ENCODE assay signal across 8 mouse cellular contexts in genomic region chr10:75780769-75781578, GRCm38 (mm10). TPM values are rescaled to one million over a fixed set of nuclear protein-coding genes. Genes with fewer than 3 reads are reported as not detected.
DNase-seq lines count a peak whose midpoint lies in the region; ATAC-seq and TF ChIP-seq lines count a peak whose summit lies in the region.

Gm20441 (minus strand) TSS chr10:75780954.
Gstt3 (minus strand) TSS chr10:75781414.

- H3K4me3 ChIP-seq in G1E (ENCODE audit: low read depth, low read length): peak within 1 kb of the TSS; percentile 65
- H3K4me3 ChIP-seq in forebrain, postnatal 0 days (ENCODE audit: low read depth, low read length): peak within 1 kb of the TSS; percentile 27
- peak within 1 kb of the TSS; percentile 55 for H3K4me3 ChIP-seq in hindbrain, embryonic 10.5 days
- peak within 1 kb of the TSS; percentile 48 for H3K4me3 ChIP-seq in limb, embryonic 12.5 days (replicated peaks)
- H3K4me3 ChIP-seq in midbrain, embryonic 11.5 days (ENCODE audit: low read depth, low read length): peak within 1 kb of the TSS; percentile 38

- no peak for TF ChIP-seq CTCF in G1E (IDR thresholded peaks at IDR 0.05; ENCODE audit: low read depth, low read length)
- no peak for TF ChIP-seq CTCF in forebrain, postnatal 0 days (IDR thresholded peaks at IDR 0.05; ENCODE audit: low read depth)

- ATAC-seq in G1E (ENCODE audit: extremely low read depth, insufficient number of reproducible peaks, low FRiP score, poor library complexity, severe bottlenecking): no peak
- no peak for ATAC-seq in forebrain, postnatal 0 days
- peak; percentile 70 for ATAC-seq in limb, embryonic 12.5 days (ENCODE audit: insufficient number of reproducible peaks, insufficient read depth, low FRiP score, low TSS enrichment, low read depth)
- ATAC-seq in midbrain, embryonic 11.5 days (ENCODE audit: low FRiP score): peak; percentile 68

- H3K27me3 ChIP-seq in G1E (ENCODE audit: insufficient read depth, low read length): peaks cover 64% of the 10 kb centered on the region
- peaks cover 16% of the 10 kb centered on the region for H3K27me3 ChIP-seq in forebrain, postnatal 0 days (ENCODE audit: insufficient read depth, low read length)
- peaks cover 58% of the 10 kb centered on the region for H3K27me3 ChIP-seq in hindbrain, embryonic 10.5 days (ENCODE audit: insufficient read depth, poor library complexity, severe bottlenecking)
- H3K27me3 ChIP-seq in limb, embryonic 12.5 days: peaks cover 19% of the 10 kb centered on the region; the same call in 1 of the 2 replicates
- peaks cover 21% of the 10 kb centered on the region for H3K27me3 ChIP-seq in midbrain, embryonic 11.5 days (ENCODE audit: control insufficient read depth, insufficient read depth, low read length)

- H3K27ac ChIP-seq in forebrain, postnatal 0 days (ENCODE audit: low read depth, low read length): no peak within 1 kb of the TSS
- H3K27ac ChIP-seq in hindbrain, embryonic 10.5 days: no peak within 1 kb of the TSS
- H3K27ac ChIP-seq in limb, embryonic 12.5 days: no peak within 1 kb of the TSS
- H3K27ac ChIP-seq in midbrain, embryonic 11.5 days (ENCODE audit: low read depth, low read length): no peak within 1 kb of the TSS

- H3K9ac ChIP-seq in forebrain, postnatal 0 days: peak within 1 kb of the TSS; percentile 32; the same call in 1 of the 2 replicates
- peak within 1 kb of the TSS; percentile 51 for H3K9ac ChIP-seq in limb, embryonic 12.5 days (replicated peaks)
- H3K9ac ChIP-seq in midbrain, embryonic 11.5 days (ENCODE audit: low read length): peak within 1 kb of the TSS; percentile 54

- WGBS in forebrain, postnatal 0 days: 1% methylated on average over 28 of the region's 28 CpGs
- WGBS in hindbrain, embryonic 10.5 days: 1% methylated on average over 28 of the region's 28 CpGs
- 1% methylated on average over 28 of the region's 28 CpGs for WGBS in limb, embryonic 12.5 days
- WGBS in midbrain, embryonic 11.5 days: 2% methylated on average over 28 of the region's 28 CpGs

- H3K4me2 ChIP-seq in forebrain, postnatal 0 days (ENCODE audit: low read depth): peak within 1 kb of the TSS; percentile 53
- H3K4me2 ChIP-seq in limb, embryonic 12.5 days: peak within 1 kb of the TSS; percentile 80
- peak within 1 kb of the TSS; percentile 85 for H3K4me2 ChIP-seq in midbrain, embryonic 11.5 days

- peak; percentile 6 for DNase-seq in G1E (ENCODE audit: low spot score)
- DNase-seq in adrenal gland, postnatal 25 days: peak; percentile 69
- DNase-seq in forebrain, postnatal 0 days: peak; percentile 4
- DNase-seq in hindbrain, embryonic 10.5 days (ENCODE audit: low spot score): peak; percentile 64
- DNase-seq in midbrain, embryonic 11.5 days (ENCODE audit: low spot score, missing footprints): peak; percentile 93
- DNase-seq in testis, postnatal 14 days (ENCODE audit: low spot score): peak; percentile 73
- DNase-seq in right cerebral cortex, postnatal 14 days: no peak

- peaks cover 10% of the 10 kb centered on the region for H3K4me1 ChIP-seq in G1E (ENCODE audit: insufficient read depth, low read depth, low read length)
- 0 out of 2 replicates have a peak, but pooled peaks cover 8% of the 10 kb centered on the region for H3K4me1 ChIP-seq in forebrain, postnatal 0 days (ENCODE audit: insufficient read depth)
- peaks cover 17% of the 10 kb centered on the region for H3K4me1 ChIP-seq in hindbrain, embryonic 10.5 days (replicated peaks)
- H3K4me1 ChIP-seq in limb, embryonic 12.5 days (replicated peaks): peaks cover 11% of the 10 kb centered on the region
- peaks cover 4% of the 10 kb centered on the region for H3K4me1 ChIP-seq in midbrain, embryonic 11.5 days (ENCODE audit: control insufficient read depth, insufficient read depth, low read length)

- no peaks in the 10 kb centered on the region for H3K36me3 ChIP-seq in G1E (replicated peaks)
- no peaks in the 10 kb centered on the region for H3K36me3 ChIP-seq in forebrain, postnatal 0 days (ENCODE audit: insufficient read depth)
- no peaks in the 10 kb centered on the region for H3K36me3 ChIP-seq in hindbrain, embryonic 10.5 days
- no peaks in the 10 kb centered on the region for H3K36me3 ChIP-seq in limb, embryonic 12.5 days
- no peaks in the 10 kb centered on the region for H3K36me3 ChIP-seq in midbrain, embryonic 11.5 days (ENCODE audit: control insufficient read depth, insufficient read depth, low read length)

- H3K9me3 ChIP-seq in G1E (replicated peaks): no peaks in the 10 kb centered on the region
- no peaks in the 10 kb centered on the region for H3K9me3 ChIP-seq in forebrain, postnatal 0 days (ENCODE audit: low read length)
- H3K9me3 ChIP-seq in hindbrain, embryonic 10.5 days: no peaks in the 10 kb centered on the region
- no peaks in the 10 kb centered on the region for H3K9me3 ChIP-seq in limb, embryonic 12.5 days
- H3K9me3 ChIP-seq in midbrain, embryonic 11.5 days (ENCODE audit: control insufficient read depth, low read length): no peaks in the 10 kb centered on the region

RNA-seq across cellular contexts. Expression of gene Gm20441, which starts in this region (rescaled TPM):
- total RNA-seq in G1E (2014; fragmentation: Nextera tagmentation) (not detected in 2 replicates), G1E (2017) (not detected in 2 replicates)
- polyA plus RNA-seq in G1E (2012): not detected in 2 replicates
- not detected in 2 replicates for total RNA-seq in adrenal gland, postnatal 25 days (2021)
- not detected in 2 replicates for total RNA-seq in forebrain, postnatal 0 days (2014; rRNA removed)
- not detected in 2 replicates for polyA plus RNA-seq in forebrain, postnatal 0 days (2015; fragmentation: Nextera tagmentation; extraction: Ambion mirVana)
- not detected in 2 replicates for polyA plus RNA-seq in hindbrain, embryonic 10.5 days (2016; fragmentation: Nextera tagmentation; extraction: Ambion mirVana)
- 0.35 TPM in 1 of 2 replicates, not detected in the other for polyA plus RNA-seq in limb, embryonic 12.5 days (2016; fragmentation: Nextera tagmentation; extraction: Ambion mirVana)
- polyA plus RNA-seq in midbrain, embryonic 11.5 days (2014; fragmentation: Nextera tagmentation; extraction: Ambion mirVana): not detected in 2 replicates

RNA-seq across cellular contexts. Expression of gene Gstt3, which starts in this region (rescaled TPM):
- total RNA-seq in G1E (2014; fragmentation: Nextera tagmentation) (0.39 TPM in 1 of 2 replicates, not detected in the other), G1E (2017) (0.49 and 1.1 TPM in 2 replicates)
- polyA plus RNA-seq in G1E (2012): 0.18 and 0.24 TPM in 2 replicates
- 21.4 and 24.9 TPM in 2 replicates for total RNA-seq in adrenal gland, postnatal 25 days (2021)
- total RNA-seq in forebrain, postnatal 0 days (2014; rRNA removed): 1.7 and 2.3 TPM in 2 replicates
- polyA plus RNA-seq in forebrain, postnatal 0 days (2015; fragmentation: Nextera tagmentation; extraction: Ambion mirVana): 1.8 and 2.2 TPM in 2 replicates
- 1.4 and 1.9 TPM in 2 replicates for polyA plus RNA-seq in hindbrain, embryonic 10.5 days (2016; fragmentation: Nextera tagmentation; extraction: Ambion mirVana)
- polyA plus RNA-seq in limb, embryonic 12.5 days (2016; fragmentation: Nextera tagmentation; extraction: Ambion mirVana): 9.2 and 9.4 TPM in 2 replicates
- 1.0 and 1.2 TPM in 2 replicates for polyA plus RNA-seq in midbrain, embryonic 11.5 days (2014; fragmentation: Nextera tagmentation; extraction: Ambion mirVana)

Comparison
In these comparisons a context has a peak if more than half of its experiments do, and no peak if none do; other contexts are left out.
1. ATAC-seq: peak in limb, embryonic 12.5 days (single experiment) and midbrain, embryonic 11.5 days (single experiment); none in G1E (single experiment) and forebrain, postnatal 0 days (single experiment).
2. Peak in every context shown above with its lines, with median percentiles within 50 percentile points of each other: H3K4me3 ChIP-seq, H3K4me2 ChIP-seq and H3K9ac ChIP-seq.